Mouse (Mus musculus) heart, adult 10 weeks (tissue): ENCODE measurements around the gene Fam8a1. TPM values are rescaled to one million over a fixed set of nuclear protein-coding genes. Genes with fewer than 3 reads are reported as not detected.

Source experiments
- polyA plus RNA-seq: library from polyadenylated mRNA; stranded (reverse); fragments of 350-450 nt; fragmentation: Illumina TruSeq; extraction: RNeasy Lipid Tissue Mini Kit (QIAGEN cat#74804); gene quantifications from one replicate; pipeline ENCODE4 v1.2.3, GENCODE M21; 2014; ENCODE audit warnings: low read depth, low replicate concordance

The Fam8a1 gene
- 29.9 TPM for polyA plus RNA-seq

GRCm38 (mm10) chr13:46669048-46669619 lies at the start of gene Fam8a1:
Fam8a1 (plus strand) TSS chr13:46669522.

Other genes with a start within 250 kb of the Fam8a1 start
- gene Cap2, start 167.7 kb upstream of the Fam8a1 start, polyA plus RNA-seq = 137 TPM
- gene Nup153, start 58.4 kb downstream of the Fam8a1 start, polyA plus RNA-seq = 21.6 TPM